Mouse (Mus musculus): ENCODE results near the gene Cd93. TPM values are rescaled to one million over a fixed set of nuclear protein-coding genes. Genes with fewer than 3 reads are reported as not detected.

Cd93 gene
- total and polyA plus RNA-seq, 2 experiments from 2014 or later, result 4.5 to 16.9 TPM

GRCm38 (mm10) chr2:148449659-148450058 is 6.3 kb upstream of the Cd93 start:
- WGBS, result 100% methylated on average over 1 of the region's 1 CpGs
- ATAC-seq (ENCODE audit: low FRiP score) (no peak), DNase-seq (ENCODE audit: low spot score) (no peak)
- H3K27ac ChIP-seq (ENCODE audit: low read depth, low read length), result no peak overlapping the region
- no peaks in the 10 kb centered on the region for H3K27me3 ChIP-seq (ENCODE audit: insufficient read depth, low read length)
- H3K4me3 ChIP-seq (ENCODE audit: low read depth, low read length), result no peak overlapping the region
- no peaks in the 10 kb centered on the region for H3K4me1 ChIP-seq (ENCODE audit: insufficient read depth, low read length)
- H3K36me3 ChIP-seq (ENCODE audit: insufficient read depth, low read length), result no peaks in the 10 kb centered on the region
- H3K4me2 ChIP-seq (ENCODE audit: low read depth, low read length, poor library complexity, severe bottlenecking), result no peak overlapping the region
- H3K9me3 ChIP-seq (ENCODE audit: low read length), result no peaks in the 10 kb centered on the region
- no peak for TF ChIP-seq CTCF (IDR thresholded peaks at IDR 0.05)
- no peak overlapping the region for H3K9ac ChIP-seq (replicated peaks; ENCODE audit: low read length, poor library complexity, severe bottlenecking)

GRCm38 (mm10) chr2:148446446-148446845 is 3.1 kb upstream of the Cd93 start:
- WGBS, result 82% methylated on average over 3 of the region's 3 CpGs
- Histone ChIP-seq H3K9ac (replicated peaks; ENCODE audit: low read length, poor library complexity, severe bottlenecking) (no peak overlapping the region), H3K4me1 (ENCODE audit: insufficient read depth, low read length) (no peaks in the 10 kb centered on the region), H3K27me3 (ENCODE audit: insufficient read depth, low read length) (no peaks in the 10 kb centered on the region), H3K4me3 (ENCODE audit: low read depth, low read length) (no peak overlapping the region), H3K9me3 (ENCODE audit: low read length) (no peaks in the 10 kb centered on the region), H3K27ac (ENCODE audit: low read depth, low read length) (no peak overlapping the region), H3K4me2 (ENCODE audit: low read depth, low read length, poor library complexity, severe bottlenecking) (no peak overlapping the region), H3K36me3 (ENCODE audit: insufficient read depth, low read length) (no peaks in the 10 kb centered on the region)
- ATAC-seq (ENCODE audit: low FRiP score), result no peak
- no peak for TF ChIP-seq CTCF (IDR thresholded peaks at IDR 0.05)
- DNase-seq (ENCODE audit: low spot score), result no peak

GRCm38 (mm10) chr2:148445616-148446015 is 2.3 kb upstream of the Cd93 start:
- 93% methylated on average over 1 of the region's 1 CpGs for WGBS
- Histone ChIP-seq H3K9me3 (ENCODE audit: low read length) (no peaks in the 10 kb centered on the region), H3K4me2 (ENCODE audit: low read depth, low read length, poor library complexity, severe bottlenecking) (no peak overlapping the region), H3K27ac (ENCODE audit: low read depth, low read length) (no peak overlapping the region), H3K36me3 (ENCODE audit: insufficient read depth, low read length) (no peaks in the 10 kb centered on the region), H3K4me1 (ENCODE audit: insufficient read depth, low read length) (no peaks in the 10 kb centered on the region), H3K9ac (replicated peaks; ENCODE audit: low read length, poor library complexity, severe bottlenecking) (no peak overlapping the region), H3K4me3 (ENCODE audit: low read depth, low read length) (no peak overlapping the region), H3K27me3 (ENCODE audit: insufficient read depth, low read length) (no peaks in the 10 kb centered on the region)
- no peak for TF ChIP-seq CTCF (IDR thresholded peaks at IDR 0.05)
- ATAC-seq (ENCODE audit: low FRiP score) (no peak), DNase-seq (ENCODE audit: low spot score) (no peak)

- Histone ChIP-seq H3K9me3 (ENCODE audit: low read length) (no peaks in the 10 kb centered on the region), H3K4me3 (ENCODE audit: low read depth, low read length) (no peak overlapping the region), H3K4me1 (ENCODE audit: insufficient read depth, low read length) (no peaks in the 10 kb centered on the region), H3K9ac (replicated peaks; ENCODE audit: low read length, poor library complexity, severe bottlenecking) (no peak overlapping the region), H3K27me3 (ENCODE audit: insufficient read depth, low read length) (no peaks in the 10 kb centered on the region), H3K27ac (ENCODE audit: low read depth, low read length) (no peak overlapping the region), H3K36me3 (ENCODE audit: insufficient read depth, low read length) (no peaks in the 10 kb centered on the region), H3K4me2 (ENCODE audit: low read depth, low read length, poor library complexity, severe bottlenecking) (no peak overlapping the region)
- no peak for TF ChIP-seq CTCF (IDR thresholded peaks at IDR 0.05)
- DNase-seq (ENCODE audit: low spot score) (no peak), ATAC-seq (ENCODE audit: low FRiP score) (no peak)
- WGBS, result 63% methylated on average over 1 of the region's 1 CpGs
Observed at GRCm38 (mm10) chr2:148444472-148444871, 1.1 kb upstream of the Cd93 start.

- no peak overlapping the region for H3K4me2 ChIP-seq (ENCODE audit: low read depth, low read length, poor library complexity, severe bottlenecking)
- H3K27me3 ChIP-seq (ENCODE audit: insufficient read depth, low read length), result no peaks in the 10 kb centered on the region
- no peak overlapping the region for H3K4me3 ChIP-seq (ENCODE audit: low read depth, low read length)
- 92% methylated on average over 4 of the region's 4 CpGs for WGBS
- no peak for ATAC-seq (ENCODE audit: low FRiP score)
- no peak for TF ChIP-seq CTCF (IDR thresholded peaks at IDR 0.05)
- no peaks in the 10 kb centered on the region for H3K36me3 ChIP-seq (ENCODE audit: insufficient read depth, low read length)
- no peak for DNase-seq (ENCODE audit: low spot score)
- H3K27ac ChIP-seq (ENCODE audit: low read depth, low read length), result no peak overlapping the region
- no peak overlapping the region for H3K9ac ChIP-seq (replicated peaks; ENCODE audit: low read length, poor library complexity, severe bottlenecking)
- H3K4me1 ChIP-seq (ENCODE audit: insufficient read depth, low read length), result no peaks in the 10 kb centered on the region
- H3K9me3 ChIP-seq (ENCODE audit: low read length), result no peaks in the 10 kb centered on the region
Observed at GRCm38 (mm10) chr2:148442710-148443109, 653 bp downstream of the Cd93 start.

GRCm38 (mm10) chr2:148442172-148442571 is 1.2 kb downstream of the Cd93 start:
- Histone ChIP-seq H3K36me3 (ENCODE audit: insufficient read depth, low read length) (no peaks in the 10 kb centered on the region), H3K4me2 (ENCODE audit: low read depth, low read length, poor library complexity, severe bottlenecking) (0 out of 2 replicates have a peak overlapping the region, but pooled peaks have one; percentile 6), H3K9ac (replicated peaks; ENCODE audit: low read length, poor library complexity, severe bottlenecking) (no peak overlapping the region), H3K27ac (ENCODE audit: low read depth, low read length) (no peak overlapping the region), H3K4me3 (ENCODE audit: low read depth, low read length) (no peak overlapping the region), H3K27me3 (ENCODE audit: insufficient read depth, low read length) (no peaks in the 10 kb centered on the region), H3K4me1 (ENCODE audit: insufficient read depth, low read length) (no peaks in the 10 kb centered on the region), H3K9me3 (ENCODE audit: low read length) (no peaks in the 10 kb centered on the region)
- 74% methylated on average over 4 of the region's 4 CpGs for WGBS
- ATAC-seq (ENCODE audit: low FRiP score) (no peak), DNase-seq (ENCODE audit: low spot score) (no peak)
- no peak for TF ChIP-seq CTCF (IDR thresholded peaks at IDR 0.05)

All from midbrain, postnatal 0 days (tissue).